Mouse (Mus musculus): ENCODE measurements around the gene Gm45808.

DNA sequence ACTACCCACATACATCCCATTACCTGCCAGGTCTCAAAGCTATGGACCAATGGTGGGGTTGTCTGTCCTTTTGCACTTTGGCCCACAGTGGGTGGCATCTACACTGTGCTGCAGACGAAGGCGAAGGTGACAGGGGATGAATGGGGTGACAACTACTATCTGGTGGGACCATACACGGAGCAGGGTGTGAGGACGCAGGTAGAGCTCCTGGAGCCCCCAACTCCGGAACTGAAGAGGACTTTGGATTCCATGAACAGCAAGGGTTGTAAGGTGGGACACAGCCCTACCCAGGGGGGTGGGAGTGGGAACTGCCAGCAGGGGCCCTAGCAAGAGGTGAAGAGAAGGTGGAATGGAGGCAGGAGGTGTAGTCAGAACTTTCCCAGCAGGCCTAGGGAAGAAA lies 50.2 kb downstream of the Gm45808 start:
- TF ChIP-seq CTCF (IDR thresholded peaks at IDR 0.05; ENCODE audit: low read depth) (no peak), EP300 (IDR thresholded peaks at IDR 0.05; ENCODE audit: low read depth) (no peak)

All from liver, postnatal 0 days (tissue).